Mouse (Mus musculus) central nervous system, embryonic 18 days (tissue): ENCODE data around the gene Tmco2. TPM values are rescaled to one million over a fixed set of nuclear protein-coding genes. Genes with fewer than 3 reads are reported as not detected.

Source experiments
- polyA plus RNA-seq: library from polyadenylated mRNA; depleted of rRNA; stranded (reverse); fragments of >200 nt; gene quantifications from 2 replicates; pipeline ENCODE4 v1.2.3, GENCODE M21; 2012; rRNA removed

The Tmco2 gene
- 0.13 TPM in 1 of 2 replicates, not detected in the other for polyA plus RNA-seq

DNA sequence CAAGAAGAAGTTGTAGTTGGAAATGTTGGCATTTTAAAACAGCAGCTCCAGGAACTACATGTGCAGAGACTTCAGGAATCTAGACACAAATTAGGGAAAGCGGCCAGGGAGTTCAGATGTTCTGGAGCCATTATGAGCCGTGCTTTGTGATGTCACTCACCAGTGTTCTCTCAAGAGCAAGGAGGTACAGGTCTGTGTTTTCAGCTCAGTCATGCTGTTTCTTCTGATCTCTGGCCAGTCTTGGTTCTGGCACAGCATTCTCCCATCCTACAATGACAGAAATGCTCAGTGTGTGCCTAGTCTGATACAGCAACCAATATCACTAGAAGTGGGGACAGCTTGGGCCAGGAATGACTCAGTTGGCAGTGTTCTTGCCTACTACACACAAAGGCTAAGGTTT, at the start of gene Tmco2:
Gene Tmco2 (minus strand): TSS at position 101 of the 400 bp plus-strand sequence.

DNA sequence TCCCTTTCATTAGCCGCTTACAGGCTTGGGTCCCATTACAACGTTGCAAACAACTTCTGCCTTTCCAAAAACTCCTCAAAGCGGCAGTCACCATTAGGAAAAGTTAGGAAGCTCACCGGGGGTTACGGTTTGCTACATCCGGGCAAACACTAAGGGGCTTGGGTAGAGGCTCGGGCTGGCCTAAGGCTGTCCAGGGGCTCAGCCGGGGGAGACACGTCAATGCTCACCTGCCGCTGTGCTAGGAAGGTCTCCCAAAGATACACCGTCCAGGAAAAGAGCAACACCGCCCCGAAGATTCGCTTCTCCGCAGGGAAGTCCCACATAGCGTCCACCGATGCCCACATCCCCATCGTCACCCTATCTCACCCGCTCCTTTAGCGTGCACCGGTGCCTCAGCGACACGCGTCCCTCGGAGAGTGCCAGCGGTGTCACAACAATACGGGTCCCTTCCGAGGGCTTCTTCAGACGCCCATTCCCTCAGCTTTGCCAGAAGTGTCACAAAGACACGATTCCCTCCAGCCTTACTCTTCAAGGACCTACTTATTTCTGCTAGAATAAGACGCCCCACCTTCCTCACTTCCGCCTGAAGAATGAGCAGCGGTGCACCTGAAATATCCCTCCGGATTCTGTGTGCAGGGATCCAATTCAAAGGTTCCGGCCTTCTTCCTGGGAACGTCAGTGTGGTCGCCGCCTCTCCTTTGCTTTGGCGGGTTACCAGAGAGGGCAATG, 11.2 kb downstream of the Tmco2 start, which contains the start of gene Zmpste24:
Gene Zmpste24 (minus strand): TSS at position 592 of the 729 bp plus-strand sequence.

Other genes with a start within 250 kb of the Tmco2 start
- gene Exo5, start 184.2 kb downstream of the Tmco2 start, polyA plus RNA-seq, result 32.3 and 34.7 TPM in 2 replicates
- gene Zfp69, start 157.5 kb downstream of the Tmco2 start, polyA plus RNA-seq, result 2.3 and 2.8 TPM in 2 replicates
- gene Smap2, start 92.0 kb downstream of the Tmco2 start, polyA plus RNA-seq, result 45.8 and 54.0 TPM in 2 replicates
- 16.7 and 24.6 TPM in 2 replicates for gene Col9a2, start 69.8 kb downstream of the Tmco2 start, polyA plus RNA-seq
- 15.2 and 16.9 TPM in 2 replicates for gene Zmpste24, start 11.0 kb downstream of the Tmco2 start, polyA plus RNA-seq
- gene Rlf, start 105.9 kb upstream of the Tmco2 start, polyA plus RNA-seq, result 20.9 and 22.8 TPM in 2 replicates
- not detected in 2 replicates for gene Gm12888, start 215.7 kb upstream of the Tmco2 start, polyA plus RNA-seq